In the genomic region with DNA sequence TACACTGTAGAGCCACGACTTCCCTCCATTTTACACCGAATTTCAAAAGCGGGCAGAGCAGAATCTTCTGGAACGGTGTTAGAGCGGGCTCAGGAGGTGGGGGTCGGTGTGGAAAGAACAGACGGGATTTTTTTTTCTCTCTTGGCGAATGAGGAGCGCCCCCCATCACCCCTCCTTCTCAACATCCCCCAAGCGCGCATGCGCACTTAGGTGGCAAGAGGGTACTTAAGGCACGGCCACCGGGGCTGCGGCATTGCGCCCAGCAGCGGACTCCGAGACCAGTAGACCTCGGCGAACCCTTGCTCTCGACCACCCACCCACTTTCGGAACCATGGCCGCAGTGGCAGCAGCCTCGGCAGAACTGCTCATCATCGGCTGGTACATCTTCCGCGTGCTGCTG, we compare ENCODE assay signal across 9 mouse cellular contexts. TPM values are rescaled to one million over a fixed set of nuclear protein-coding genes. Genes with fewer than 3 reads are reported as not detected.
DNase-seq lines count a peak whose midpoint lies in the region; ATAC-seq and TF ChIP-seq lines count a peak whose summit lies in the region.
"Had no signal": no experiment of that assay in that cellular context is flagged by ENCODE, and none has a peak within 500 bp of the region (broad histone marks: within the 10 kb centered on the region; RNA-seq: fewer than 3 reads in every experiment).

A gene (plus strand): TSS at position 221 of the 400 bp plus-strand sequence.

- TF ChIP-seq CTCF in gastrocnemius, adult 2 months (IDR thresholded peaks at IDR 0.05): no peak
- TF ChIP-seq CTCF in heart, postnatal 0 days (IDR thresholded peaks at IDR 0.05; ENCODE audit: low read depth): no peak

- 52% methylated on average over 27 of the region's 27 CpGs for WGBS in heart, postnatal 0 days
- 53% methylated on average over 27 of the region's 27 CpGs for WGBS in limb, embryonic 11.5 days
- 57% methylated on average over 27 of the region's 27 CpGs for WGBS in neural tube, embryonic 12.5 days

- peak within 1 kb of the TSS; percentile 69 for H3K4me3 ChIP-seq in gastrocnemius, adult 2 months
- H3K4me3 ChIP-seq in heart, postnatal 0 days (ENCODE audit: low read depth, low read length): peak within 1 kb of the TSS; percentile 39
- peak within 1 kb of the TSS; percentile 58 for H3K4me3 ChIP-seq in limb, embryonic 11.5 days (ENCODE audit: low read depth, low read length)
- H3K4me3 ChIP-seq in neural tube, embryonic 12.5 days: peak within 1 kb of the TSS; percentile 48

- H3K9me3 ChIP-seq in heart, postnatal 0 days (replicated peaks; ENCODE audit: control insufficient read depth, low read length): 0 out of 2 replicates have a peak, but pooled peaks cover 5% of the 10 kb centered on the region
- H3K9me3 ChIP-seq in limb, embryonic 11.5 days (ENCODE audit: control insufficient read depth, low read length): peaks cover 14% of the 10 kb centered on the region; the same call in 1 of the 2 replicates
- peaks cover 37% of the 10 kb centered on the region for H3K9me3 ChIP-seq in neural tube, embryonic 12.5 days

- H3K27ac ChIP-seq in gastrocnemius, adult 2 months: no peak within 1 kb of the TSS
- no peak within 1 kb of the TSS for H3K27ac ChIP-seq in heart, postnatal 0 days (ENCODE audit: low read depth)
- H3K27ac ChIP-seq in limb, embryonic 11.5 days (replicated peaks; ENCODE audit: low read depth, low read length): peak within 1 kb of the TSS; percentile 80
- peak within 1 kb of the TSS; percentile 74; the same call in 1 of the 2 replicates for H3K27ac ChIP-seq in neural tube, embryonic 12.5 days
- H3K27ac ChIP-seq: macrophage had no signal

- DNase-seq in gastrocnemius, adult 2 months: no peak
- no peak for DNase-seq in gastrocnemius, postnatal 14 days
- DNase-seq in 3134 (ENCODE audit: extremely low read depth, insufficient read length, low spot score): peak; percentile 23
- DNase-seq in cerebellum, adult 9-11 months: peak; percentile 54
- DNase-seq in heart, postnatal 0 days (ENCODE audit: low spot score): no peak
- DNase-seq in limb, embryonic 11.5 days (ENCODE audit: low spot score): peak; percentile 91
- DNase-seq in urinary bladder, postnatal 14 days (ENCODE audit: low spot score): no peak

- no peaks in the 10 kb centered on the region for H3K27me3 ChIP-seq in heart, postnatal 0 days (ENCODE audit: control insufficient read depth, insufficient read depth, low read length)
- H3K27me3 ChIP-seq in limb, embryonic 11.5 days (ENCODE audit: control insufficient read depth, insufficient read depth, low read length): no peaks in the 10 kb centered on the region
- no peaks in the 10 kb centered on the region for H3K27me3 ChIP-seq in neural tube, embryonic 12.5 days (replicated peaks)

- ATAC-seq in heart, postnatal 0 days (ENCODE audit: insufficient read depth, low read depth): no peak
- peak; percentile 10; the same call in 1 of the 2 replicates for ATAC-seq in limb, embryonic 11.5 days (ENCODE audit: insufficient number of reproducible peaks, low FRiP score, low TSS enrichment, low read depth)
- peak; percentile 55 for ATAC-seq in neural tube, embryonic 12.5 days (ENCODE audit: low FRiP score, low read depth)

- peaks cover 14% of the 10 kb centered on the region; the same call in 1 of the 2 replicates for H3K4me1 ChIP-seq in heart, postnatal 0 days (ENCODE audit: control insufficient read depth, insufficient read depth)
- H3K4me1 ChIP-seq in limb, embryonic 11.5 days (ENCODE audit: control insufficient read depth, insufficient read depth, low read length): peaks cover 32% of the 10 kb centered on the region
- H3K4me1 ChIP-seq in neural tube, embryonic 12.5 days: peaks cover 21% of the 10 kb centered on the region; the same call in 1 of the 2 replicates

- intact Hi-C loops in gastrocnemius, adult 2 months (cut with DNase I): no loop called here
- intact Hi-C loops in gastrocnemius, postnatal 14 days (cut with DNase I; ENCODE audit: low total_unique reads): no loop called here

- TF ChIP-seq EP300 in heart, postnatal 0 days (IDR thresholded peaks at IDR 0.05; ENCODE audit: low read depth): no peak

- no peak within 1 kb of the TSS for H3K9ac ChIP-seq in heart, postnatal 0 days (replicated peaks; ENCODE audit: low read depth, low read length)
- H3K9ac ChIP-seq in limb, embryonic 11.5 days (ENCODE audit: low read length): peak within 1 kb of the TSS; percentile 82
- H3K9ac ChIP-seq in neural tube, embryonic 12.5 days: peak within 1 kb of the TSS; percentile 83

- peaks cover 20% of the 10 kb centered on the region; the same call in 1 of the 2 replicates for H3K36me3 ChIP-seq in heart, postnatal 0 days (replicated peaks; ENCODE audit: control insufficient read depth, insufficient read depth, low read length)
- H3K36me3 ChIP-seq in limb, embryonic 11.5 days (ENCODE audit: control insufficient read depth, insufficient read depth, low read length): peaks cover 21% of the 10 kb centered on the region
- H3K36me3 ChIP-seq in neural tube, embryonic 12.5 days: peaks cover 61% of the 10 kb centered on the region

- peak within 1 kb of the TSS; percentile 62 for H3K4me2 ChIP-seq in heart, postnatal 0 days (ENCODE audit: low read depth, low read length)
- peak within 1 kb of the TSS; percentile 69 for H3K4me2 ChIP-seq in limb, embryonic 11.5 days (ENCODE audit: low read depth, severe bottlenecking)
- peak within 1 kb of the TSS; percentile 69 for H3K4me2 ChIP-seq in neural tube, embryonic 12.5 days (replicated peaks)

RNA-seq across cellular contexts. Expression of the gene that starts here (rescaled TPM):
- total RNA-seq in gastrocnemius, adult 2 months (2021): under 1 TPM; 0.20 to 0.36 TPM
- 1 to 10 TPM; 1.4 to 5.4 TPM for total RNA-seq in gastrocnemius, postnatal 14 days (2021)
- 23.8 and 27.9 TPM in 2 replicates for total RNA-seq in heart, postnatal 0 days (2014; rRNA removed; ENCODE audit: low replicate concordance)
- polyA plus RNA-seq in heart, postnatal 0 days (2015; fragmentation: Nextera tagmentation; extraction: Ambion mirVana): 13.1 and 13.8 TPM in 2 replicates
- 1,283 and 1,480 TPM in 2 replicates for polyA plus RNA-seq in limb, embryonic 11.5 days (2014; fragmentation: Nextera tagmentation; extraction: Ambion mirVana)
- 3,228 and 3,444 TPM in 2 replicates for polyA plus RNA-seq in neural tube, embryonic 12.5 days (2016; fragmentation: Nextera tagmentation; extraction: Ambion mirVana)
- polyA plus RNA-seq: macrophage had no signal

Comparison
In these comparisons a context has a peak if more than half of its experiments do, and no peak if none do; other contexts are left out.
1. RNA of the gene that starts here (polyA plus RNA-seq): 3,228 to 3,444 TPM in neural tube, embryonic 12.5 days and 1,283 to 1,480 TPM in limb, embryonic 11.5 days; 13.1 to 13.8 TPM in heart, postnatal 0 days; every median in the first group is over 10 times any median in the second.
2. DNase-seq: peak in 3134 (single experiment), cerebellum, adult 9-11 months (single experiment) and limb, embryonic 11.5 days (single experiment); none in gastrocnemius, adult 2 months (single experiment), gastrocnemius, postnatal 14 days (single experiment), heart, postnatal 0 days (single experiment) and urinary bladder, postnatal 14 days (single experiment).
3. H3K27ac ChIP-seq: peak in limb, embryonic 11.5 days (single experiment) and neural tube, embryonic 12.5 days (single experiment); none in gastrocnemius, adult 2 months (single experiment) and heart, postnatal 0 days (single experiment).
4. Peak in every context shown above with its lines, with median percentiles within 50 percentile points of each other: H3K4me3 ChIP-seq and H3K4me2 ChIP-seq.